Mouse (Mus musculus): ENCODE results near the gene Ephb2.

DNA sequence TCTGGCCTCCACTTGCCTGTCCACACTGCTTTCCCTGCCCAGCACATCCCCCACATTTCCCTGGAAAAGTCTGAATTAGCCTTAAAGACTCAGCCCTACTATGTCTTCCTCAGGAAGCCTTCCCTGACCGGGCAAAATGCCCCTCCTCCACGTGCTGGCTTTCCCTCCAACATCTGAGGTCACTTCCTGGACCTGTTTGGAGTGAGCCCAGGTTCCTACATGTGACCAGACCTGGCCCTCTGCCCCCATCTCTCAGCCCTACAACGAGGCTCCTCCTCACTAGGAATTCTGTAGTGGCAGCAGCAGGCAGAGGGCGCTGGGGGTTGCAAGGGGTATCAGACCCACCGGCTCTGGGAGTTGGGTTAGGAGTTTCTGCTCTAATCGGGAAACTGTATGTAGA, 46.0 kb downstream of the Ephb2 start:
- TF ChIP-seq GATA1 (IDR thresholded peaks at IDR 0.05; ENCODE audit: borderline replicate concordance, low read length) (no peak), FLI1 (IDR thresholded peaks at IDR 0.05; ENCODE audit: low read length) (no peak)
